Mouse (Mus musculus): ENCODE results near the gene Dock1. TPM values are rescaled to one million over a fixed set of nuclear protein-coding genes. Genes with fewer than 3 reads are reported as not detected.

The Dock1 gene
- polyA plus RNA-seq, 1 experiment = 2.1 TPM

DNA sequence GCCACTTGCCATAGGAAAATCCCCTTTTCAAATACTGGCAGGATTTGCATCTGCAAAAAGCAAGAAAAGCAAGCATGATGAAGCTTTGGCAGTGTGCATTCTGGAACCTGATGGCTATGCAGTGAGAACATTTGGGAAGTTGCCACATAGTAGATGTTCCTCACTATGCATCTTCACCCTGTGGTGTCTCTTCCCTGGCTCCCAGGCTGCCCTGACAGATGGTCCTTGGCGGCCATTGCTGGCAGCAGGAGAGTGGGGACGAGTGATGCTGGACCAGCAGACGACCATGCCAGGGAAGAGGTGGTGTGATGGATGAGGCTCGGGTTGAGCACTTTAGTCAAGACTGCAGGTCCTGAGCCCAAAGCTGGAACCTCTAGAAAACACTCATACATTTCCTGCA is 462.0 kb downstream of the Dock1 start:
- Histone ChIP-seq H3K36me3 (ENCODE audit: control insufficient read depth, insufficient read depth, low read length) (no peaks in the 10 kb centered on the region), H3K4me3 (ENCODE audit: extremely low read depth, insufficient read depth, insufficient read length) (no peak overlapping the region), H3K27ac (ENCODE audit: insufficient read depth, low read length) (no peak overlapping the region), H3K4me1 (ENCODE audit: control insufficient read depth, insufficient read depth, insufficient read length) (no peaks in the 10 kb centered on the region), H3K27me3 (ENCODE audit: control insufficient read depth, insufficient read depth, low read length) (no peaks in the 10 kb centered on the region)
- WGBS = 87% methylated on average over 4 of the region's 4 CpGs
- TF ChIP-seq CTCF (IDR thresholded peaks at IDR 0.05; ENCODE audit: extremely low read depth, insufficient read depth, insufficient read length, insufficient replicate concordance) (no peak), POLR2A (IDR thresholded peaks at IDR 0.05; ENCODE audit: low read depth, low read length) (no peak)
- DNase-seq (ENCODE audit: low read depth in 1 of 2, low spot score in 2 of 2) = no peak

DNA sequence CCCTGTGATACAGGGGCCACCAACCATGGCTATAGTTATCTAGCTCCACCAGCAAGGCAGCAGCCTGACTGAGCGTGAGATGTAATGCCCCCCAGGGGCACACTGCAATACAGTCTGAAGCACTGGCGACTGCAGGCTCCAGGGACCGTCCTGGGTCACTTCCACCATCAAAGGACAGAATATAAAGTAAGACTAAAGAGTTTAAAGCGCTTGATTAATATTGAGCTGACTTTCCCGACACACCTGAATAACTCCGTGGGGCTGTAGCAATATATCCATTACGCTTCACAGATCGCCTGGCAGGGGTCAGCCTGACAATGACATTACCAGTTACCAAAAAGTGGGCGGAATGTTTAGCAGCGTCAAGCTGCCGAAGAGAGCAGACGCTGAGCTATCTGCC is 464.2 kb downstream of the Dock1 start:
- WGBS = 93% methylated on average over 12 of the region's 12 CpGs
- Histone ChIP-seq H3K4me1 (ENCODE audit: control insufficient read depth, insufficient read depth, insufficient read length) (no peaks in the 10 kb centered on the region), H3K27me3 (ENCODE audit: control insufficient read depth, insufficient read depth, low read length) (no peaks in the 10 kb centered on the region), H3K36me3 (ENCODE audit: control insufficient read depth, insufficient read depth, low read length) (no peaks in the 10 kb centered on the region), H3K27ac (ENCODE audit: insufficient read depth, low read length) (no peak overlapping the region), H3K4me3 (ENCODE audit: extremely low read depth, insufficient read depth, insufficient read length) (no peak overlapping the region)
- DNase-seq (ENCODE audit: low read depth in 1 of 2, low spot score in 2 of 2) = no peak
- TF ChIP-seq POLR2A (IDR thresholded peaks at IDR 0.05; ENCODE audit: low read depth, low read length) (no peak), CTCF (IDR thresholded peaks at IDR 0.05; ENCODE audit: extremely low read depth, insufficient read depth, insufficient read length, insufficient replicate concordance) (no peak)

- no peaks in the 10 kb centered on the region for H3K4me1 ChIP-seq (ENCODE audit: control insufficient read depth, insufficient read depth, insufficient read length)
- H3K27me3 ChIP-seq (ENCODE audit: control insufficient read depth, insufficient read depth, low read length) = no peaks in the 10 kb centered on the region
- no peaks in the 10 kb centered on the region for H3K36me3 ChIP-seq (ENCODE audit: control insufficient read depth, insufficient read depth, low read length)
- WGBS = 72% methylated on average over 5 of the region's 5 CpGs
- no peak overlapping the region for H3K4me3 ChIP-seq (ENCODE audit: extremely low read depth, insufficient read depth, insufficient read length)
- no peak overlapping the region for H3K27ac ChIP-seq (ENCODE audit: insufficient read depth, low read length)
- no peak for TF ChIP-seq CTCF (IDR thresholded peaks at IDR 0.05; ENCODE audit: extremely low read depth, insufficient read depth, insufficient read length, insufficient replicate concordance)
- TF ChIP-seq POLR2A (IDR thresholded peaks at IDR 0.05; ENCODE audit: low read depth, low read length) = no peak
- DNase-seq (ENCODE audit: low read depth in 1 of 2, low spot score in 2 of 2) = no peak
These were observed 468.7 kb downstream of the Dock1 start for GRCm38 (mm10) chr7:135139153-135139612.

DNA sequence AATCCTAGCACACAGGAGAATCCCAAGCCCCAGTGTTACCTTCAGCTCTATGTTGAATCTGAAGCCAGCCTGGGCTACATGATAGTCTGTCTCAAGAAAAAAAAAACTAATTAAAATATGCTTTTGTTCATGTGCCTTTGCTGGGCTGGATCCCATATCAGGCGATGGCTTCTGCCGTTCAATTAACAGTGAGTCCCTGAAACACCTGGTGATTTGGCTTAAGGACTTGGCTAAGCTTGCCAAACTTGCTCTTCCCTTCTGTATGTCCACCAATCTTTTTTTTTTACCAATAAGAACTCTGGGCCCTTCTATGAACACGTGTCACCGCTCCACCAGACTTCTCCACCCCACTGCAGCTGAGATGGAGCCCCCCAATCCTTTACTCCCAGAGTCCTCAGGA is 474.3 kb downstream of the Dock1 start:
- DNase-seq (ENCODE audit: low read depth in 1 of 2, low spot score in 2 of 2) = no peak
- 92% methylated on average over 4 of the region's 4 CpGs for WGBS
- no peaks in the 10 kb centered on the region for H3K27me3 ChIP-seq (ENCODE audit: control insufficient read depth, insufficient read depth, low read length)
- H3K36me3 ChIP-seq (ENCODE audit: control insufficient read depth, insufficient read depth, low read length) = no peaks in the 10 kb centered on the region
- H3K4me3 ChIP-seq (ENCODE audit: extremely low read depth, insufficient read depth, insufficient read length) = no peak overlapping the region
- TF ChIP-seq CTCF (IDR thresholded peaks at IDR 0.05; ENCODE audit: extremely low read depth, insufficient read depth, insufficient read length, insufficient replicate concordance) (no peak), POLR2A (IDR thresholded peaks at IDR 0.05; ENCODE audit: low read depth, low read length) (no peak)
- no peaks in the 10 kb centered on the region for H3K4me1 ChIP-seq (ENCODE audit: control insufficient read depth, insufficient read depth, insufficient read length)
- no peak overlapping the region for H3K27ac ChIP-seq (ENCODE audit: insufficient read depth, low read length)

GRCm38 (mm10) chr7:135150926-135151325 is 480.5 kb downstream of the Dock1 start:
- TF ChIP-seq POLR2A (IDR thresholded peaks at IDR 0.05; ENCODE audit: low read depth, low read length) (no peak), CTCF (IDR thresholded peaks at IDR 0.05; ENCODE audit: extremely low read depth, insufficient read depth, insufficient read length, insufficient replicate concordance) (no peak)
- DNase-seq (ENCODE audit: low read depth in 1 of 2, low spot score in 2 of 2) = no peak
- H3K4me1 ChIP-seq (ENCODE audit: control insufficient read depth, insufficient read depth, insufficient read length) = no peaks in the 10 kb centered on the region
- H3K27me3 ChIP-seq (ENCODE audit: control insufficient read depth, insufficient read depth, low read length) = no peaks in the 10 kb centered on the region
- H3K36me3 ChIP-seq (ENCODE audit: control insufficient read depth, insufficient read depth, low read length) = no peaks in the 10 kb centered on the region
- no peak overlapping the region for H3K4me3 ChIP-seq (ENCODE audit: extremely low read depth, insufficient read depth, insufficient read length)
- WGBS = 83% methylated on average over 2 of the region's 2 CpGs
- no peak overlapping the region for H3K27ac ChIP-seq (ENCODE audit: insufficient read depth, low read length)

- Histone ChIP-seq H3K27ac (ENCODE audit: insufficient read depth, low read length) (no peak overlapping the region), H3K27me3 (ENCODE audit: control insufficient read depth, insufficient read depth, low read length) (no peaks in the 10 kb centered on the region), H3K4me3 (ENCODE audit: extremely low read depth, insufficient read depth, insufficient read length) (no peak overlapping the region), H3K4me1 (ENCODE audit: control insufficient read depth, insufficient read depth, insufficient read length) (no peaks in the 10 kb centered on the region), H3K36me3 (ENCODE audit: control insufficient read depth, insufficient read depth, low read length) (no peaks in the 10 kb centered on the region)
- WGBS = 86% methylated on average over 5 of the region's 5 CpGs
- DNase-seq (ENCODE audit: low read depth in 1 of 2, low spot score in 2 of 2) = no peak
- TF ChIP-seq POLR2A (IDR thresholded peaks at IDR 0.05; ENCODE audit: low read depth, low read length) (no peak), CTCF (IDR thresholded peaks at IDR 0.05; ENCODE audit: extremely low read depth, insufficient read depth, insufficient read length, insufficient replicate concordance) (no peak)
These were observed 487.1 kb downstream of the Dock1 start for GRCm38 (mm10) chr7:135157571-135157970.

DNA sequence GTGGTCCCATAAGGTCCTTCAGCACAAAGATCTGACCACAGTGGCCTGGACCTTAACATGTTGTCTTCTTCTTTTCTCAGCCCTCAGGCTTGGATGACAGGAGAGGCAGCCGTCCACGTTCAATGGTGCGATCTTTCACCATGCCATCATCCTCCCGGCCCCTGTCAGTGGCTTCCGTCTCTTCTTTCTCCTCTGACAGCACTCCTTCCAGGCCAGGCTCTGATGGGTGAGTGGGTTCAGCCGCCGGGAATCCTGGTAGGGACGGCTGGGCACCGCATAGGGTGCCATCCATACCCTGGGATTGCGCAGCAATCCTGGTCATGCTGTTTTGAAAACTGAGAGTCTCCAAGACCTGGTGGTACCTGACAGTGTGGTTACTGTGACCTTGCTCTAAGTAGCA is 487.9 kb downstream of the Dock1 start:
- H3K36me3 ChIP-seq (ENCODE audit: control insufficient read depth, insufficient read depth, low read length) = no peaks in the 10 kb centered on the region
- WGBS = 97% methylated on average over 10 of the region's 10 CpGs
- no peak for DNase-seq (ENCODE audit: low read depth in 1 of 2, low spot score in 2 of 2)
- H3K4me1 ChIP-seq (ENCODE audit: control insufficient read depth, insufficient read depth, insufficient read length) = no peaks in the 10 kb centered on the region
- H3K27ac ChIP-seq (ENCODE audit: insufficient read depth, low read length) = no peak overlapping the region
- H3K27me3 ChIP-seq (ENCODE audit: control insufficient read depth, insufficient read depth, low read length) = no peaks in the 10 kb centered on the region
- H3K4me3 ChIP-seq (ENCODE audit: extremely low read depth, insufficient read depth, insufficient read length) = no peak overlapping the region
- TF ChIP-seq CTCF (IDR thresholded peaks at IDR 0.05; ENCODE audit: extremely low read depth, insufficient read depth, insufficient read length, insufficient replicate concordance) = no peak
- no peak for TF ChIP-seq POLR2A (IDR thresholded peaks at IDR 0.05; ENCODE audit: low read depth, low read length)

All from spleen, adult 2 months (tissue).